Mouse (Mus musculus) CD4-positive naive resting alpha-beta T cell, adult 57 days (primary cell): Measurements from ENCODE around the gene Rab24. TPM values are rescaled to one million over a fixed set of nuclear protein-coding genes. Genes with fewer than 3 reads are reported as not detected.

Experiments used
- total RNA-seq: library from RNA; stranded (reverse); gene quantifications from one replicate; pipeline ENCODE4 v1.2.4, GENCODE M21; 2023

The Rab24 gene
- 48.6 TPM for total RNA-seq

GRCm38 (mm10) chr13:55321434-55322129, at the start of gene Rab24:
Gene Rab24, minus strand, starts transcription at chr13:55321946.

GRCm38 (mm10) chr13:55369531-55370114, 47.9 kb upstream of the Rab24 start, which contains the start of gene Rgs14:
Gene Rgs14, plus strand, starts transcription at chr13:55369732.

GRCm38 (mm10) chr13:55362453-55363060, 40.8 kb upstream of the Rab24 start, which contains the start of gene Lman2:
Gene Lman2, minus strand, starts transcription at chr13:55362783.

GRCm38 (mm10) chr13:55329683-55330566, 8.2 kb upstream of the Rab24 start, which contains the start of gene Mxd3:
Gene Mxd3, minus strand, starts transcription at chr13:55329823.

GRCm38 (mm10) chr13:55319931-55320533, 1.7 kb downstream of the Rab24 start, which contains the start of gene Prelid1:
Gene Prelid1, plus strand, starts transcription at chr13:55320500.

Other genes starting within 250 kb of the Rab24 start
- gene Uimc1, start 221.6 kb downstream of the Rab24 start, total RNA-seq: 87.0 TPM
- gene Zfp346, start 216.6 kb downstream of the Rab24 start, total RNA-seq: 30.2 TPM
- not detected for gene Gm17617, start 188.4 kb downstream of the Rab24 start, total RNA-seq
- not detected for gene Fgfr4, start 169.3 kb downstream of the Rab24 start, total RNA-seq
- 181 TPM for gene Nsd1, start 112.2 kb downstream of the Rab24 start, total RNA-seq
- 148 TPM for gene Prelid1, start 1.4 kb downstream of the Rab24 start, total RNA-seq
- 0.92 TPM for gene Mxd3, start 7.9 kb upstream of the Rab24 start, total RNA-seq
- 98.9 TPM for gene Lman2, start 40.8 kb upstream of the Rab24 start, total RNA-seq
- 92.6 TPM for gene Rgs14, start 47.8 kb upstream of the Rab24 start, total RNA-seq
- gene Slc34a1, start 76.2 kb upstream of the Rab24 start, total RNA-seq: not detected
- gene Pfn3, start 93.3 kb upstream of the Rab24 start, total RNA-seq: not detected
- gene F12, start 104.8 kb upstream of the Rab24 start, total RNA-seq: 0.47 TPM
- 458 TPM for gene Grk6, start 123.1 kb upstream of the Rab24 start, total RNA-seq
- 50.3 TPM for gene Prr7, start 142.3 kb upstream of the Rab24 start, total RNA-seq
- 0.24 TPM for gene Dbn1, start 166.2 kb upstream of the Rab24 start, total RNA-seq
- 11.0 TPM for gene Pdlim7, start 191.7 kb upstream of the Rab24 start, total RNA-seq
- gene Dok3, start 207.3 kb upstream of the Rab24 start, total RNA-seq: 15.6 TPM
- 74.8 TPM for gene Ddx41, start 214.7 kb upstream of the Rab24 start, total RNA-seq
- 173 TPM for gene Fam193b, start 249.2 kb upstream of the Rab24 start, total RNA-seq